Mouse (Mus musculus): ENCODE results near the gene Pard6a. TPM values are rescaled to one million over a fixed set of nuclear protein-coding genes. Genes with fewer than 3 reads are reported as not detected.
A peak's percentile ranks its signal among the peaks of the same experiment; 100 is the strongest.

The Pard6a gene
- polyA plus RNA-seq, 1 experiment from 2014 or later: 12.0 TPM

DNA sequence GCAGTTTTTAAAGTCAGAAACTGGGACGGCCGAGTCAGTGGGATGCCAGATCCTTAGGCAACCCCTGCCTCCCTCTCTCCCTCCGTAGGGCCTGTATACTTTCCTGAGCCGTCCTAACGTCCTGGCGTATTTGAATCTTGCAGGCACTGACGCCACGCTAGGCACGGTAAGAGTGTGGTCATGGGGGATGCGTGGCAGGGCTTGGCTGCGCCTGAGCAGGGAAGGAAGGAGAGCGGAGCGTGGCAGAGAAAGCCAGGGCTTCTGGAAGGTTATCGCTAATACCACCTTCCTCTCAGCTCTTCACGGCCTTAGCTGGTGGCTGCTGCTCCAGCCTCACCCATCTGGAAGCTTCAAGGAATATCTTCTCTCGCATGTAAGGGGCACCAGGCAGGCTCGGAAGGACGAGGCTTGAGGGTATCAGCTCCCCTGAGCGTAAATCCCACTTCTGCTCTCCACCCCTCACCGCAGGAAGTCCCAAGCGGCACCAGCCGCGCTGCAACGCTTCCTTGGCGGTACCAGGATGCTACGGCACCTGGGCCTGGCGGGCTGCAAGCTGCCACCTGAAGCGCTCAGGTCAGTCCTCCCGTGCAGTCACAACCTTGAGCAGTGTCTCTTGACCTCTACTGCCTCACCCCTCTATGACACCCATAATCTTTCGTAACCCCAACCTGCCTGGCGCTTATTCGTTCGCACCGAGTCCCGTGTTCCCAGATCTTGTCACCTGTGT is 11.5 kb upstream of the Pard6a start:
- no peak for ATAC-seq
- H3K27me3 ChIP-seq (replicated peaks; ENCODE audit: control insufficient read depth, insufficient read depth, low read length): no peaks in the 10 kb centered on the region
- no peaks in the 10 kb centered on the region for H3K9me3 ChIP-seq (ENCODE audit: control insufficient read depth, low read length)
- no peaks in the 10 kb centered on the region for H3K36me3 ChIP-seq (ENCODE audit: control insufficient read depth, insufficient read depth, low read length)
- WGBS: 67% methylated on average over 35 of the region's 35 CpGs
- H3K4me2 ChIP-seq (ENCODE audit: low read depth, low read length): no peak overlapping the region
- H3K4me1 ChIP-seq (ENCODE audit: control insufficient read depth, insufficient read depth, low read length): peaks cover 6% of the 10 kb centered on the region
- H3K9ac ChIP-seq (ENCODE audit: low read depth, low read length): no peak overlapping the region
- no peak overlapping the region for H3K4me3 ChIP-seq (ENCODE audit: low read length)
- no peak overlapping the region for H3K27ac ChIP-seq (ENCODE audit: low read length)

GRCm38 (mm10) chr8:105689983-105690360 is 11.0 kb upstream of the Pard6a start:
- H3K9ac ChIP-seq (ENCODE audit: low read depth, low read length): no peak overlapping the region
- peaks cover 6% of the 10 kb centered on the region for H3K4me1 ChIP-seq (ENCODE audit: control insufficient read depth, insufficient read depth, low read length)
- no peaks in the 10 kb centered on the region for H3K9me3 ChIP-seq (ENCODE audit: control insufficient read depth, low read length)
- no peak overlapping the region for H3K27ac ChIP-seq (ENCODE audit: low read length)
- no peak overlapping the region for H3K4me3 ChIP-seq (ENCODE audit: low read length)
- ATAC-seq: no peak
- H3K4me2 ChIP-seq (ENCODE audit: low read depth, low read length): no peak overlapping the region
- H3K36me3 ChIP-seq (ENCODE audit: control insufficient read depth, insufficient read depth, low read length): no peaks in the 10 kb centered on the region
- WGBS: 85% methylated on average over 9 of the region's 9 CpGs
- H3K27me3 ChIP-seq (replicated peaks; ENCODE audit: control insufficient read depth, insufficient read depth, low read length): no peaks in the 10 kb centered on the region

DNA sequence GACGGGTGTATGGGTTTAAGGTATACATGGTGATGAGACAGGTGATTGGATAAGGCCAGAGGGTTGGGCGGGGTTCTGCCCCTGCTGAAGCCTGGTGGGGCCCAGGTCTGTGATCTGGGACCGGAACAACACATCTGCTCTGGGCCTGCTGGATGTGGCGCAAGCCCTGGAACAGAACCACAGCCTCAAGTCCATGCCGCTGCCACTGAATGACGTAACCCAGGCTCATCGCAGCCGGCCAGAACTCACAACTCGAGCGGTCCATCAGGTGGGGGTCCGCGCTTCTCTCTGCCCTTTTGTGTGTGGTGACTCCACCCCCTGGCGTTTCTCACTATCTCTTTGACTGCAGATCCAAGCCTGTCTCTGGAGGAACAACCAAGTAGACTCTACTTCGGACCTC is 10.0 kb upstream of the Pard6a start:
- H3K4me2 ChIP-seq (ENCODE audit: low read depth, low read length): no peak overlapping the region
- H3K9ac ChIP-seq (ENCODE audit: low read depth, low read length): no peak overlapping the region
- no peak for ATAC-seq
- H3K9me3 ChIP-seq (ENCODE audit: control insufficient read depth, low read length): no peaks in the 10 kb centered on the region
- WGBS: 74% methylated on average over 14 of the region's 14 CpGs
- peaks cover 6% of the 10 kb centered on the region for H3K4me1 ChIP-seq (ENCODE audit: control insufficient read depth, insufficient read depth, low read length)
- H3K4me3 ChIP-seq (ENCODE audit: low read length): no peak overlapping the region
- no peak overlapping the region for H3K27ac ChIP-seq (ENCODE audit: low read length)
- H3K27me3 ChIP-seq (replicated peaks; ENCODE audit: control insufficient read depth, insufficient read depth, low read length): no peaks in the 10 kb centered on the region
- H3K36me3 ChIP-seq (ENCODE audit: control insufficient read depth, insufficient read depth, low read length): no peaks in the 10 kb centered on the region

- 0 out of 2 replicates have a peak, but pooled peaks cover 3% of the 10 kb centered on the region for H3K36me3 ChIP-seq (ENCODE audit: control insufficient read depth, insufficient read depth, low read length)
- WGBS: 94% methylated on average over 11 of the region's 11 CpGs
- no peak overlapping the region for H3K9ac ChIP-seq (ENCODE audit: low read depth, low read length)
- H3K27me3 ChIP-seq (replicated peaks; ENCODE audit: control insufficient read depth, insufficient read depth, low read length): no peaks in the 10 kb centered on the region
- no peaks in the 10 kb centered on the region for H3K9me3 ChIP-seq (ENCODE audit: control insufficient read depth, low read length)
- no peak overlapping the region for H3K4me2 ChIP-seq (ENCODE audit: low read depth, low read length)
- no peak for ATAC-seq
- no peak overlapping the region for H3K27ac ChIP-seq (ENCODE audit: low read length)
- H3K4me1 ChIP-seq (ENCODE audit: control insufficient read depth, insufficient read depth, low read length): peaks cover 6% of the 10 kb centered on the region
- no peak overlapping the region for H3K4me3 ChIP-seq (ENCODE audit: low read length)
Measured at GRCm38 (mm10) chr8:105692449-105693182, 8.3 kb upstream of the Pard6a start.

- WGBS: 6% methylated on average over 29 of the region's 30 CpGs
- Histone ChIP-seq H3K27me3 (replicated peaks; ENCODE audit: control insufficient read depth, insufficient read depth, low read length) (no peaks in the 10 kb centered on the region), H3K4me2 (ENCODE audit: low read depth, low read length) (peak overlapping the region; percentile 99), H3K27ac (ENCODE audit: low read length) (no peak overlapping the region), H3K9me3 (ENCODE audit: control insufficient read depth, low read length) (no peaks in the 10 kb centered on the region), H3K4me1 (ENCODE audit: control insufficient read depth, insufficient read depth, low read length) (peaks cover 6% of the 10 kb centered on the region), H3K4me3 (ENCODE audit: low read length) (peak overlapping the region; percentile 53), H3K36me3 (ENCODE audit: control insufficient read depth, insufficient read depth, low read length) (0 out of 2 replicates have a peak, but pooled peaks cover 4% of the 10 kb centered on the region), H3K9ac (ENCODE audit: low read depth, low read length) (peak overlapping the region; percentile 58)
- peak; percentile 59 for ATAC-seq
Measured at GRCm38 (mm10) chr8:105693648-105694047, 7.3 kb upstream of the Pard6a start.

GRCm38 (mm10) chr8:105694051-105694799 is 6.7 kb upstream of the Pard6a start:
- WGBS: 13% methylated on average over 32 of the region's 40 CpGs
- Histone ChIP-seq H3K4me2 (ENCODE audit: low read depth, low read length) (peak overlapping the region; percentile 99), H3K9ac (ENCODE audit: low read depth, low read length) (peak overlapping the region; percentile 58), H3K4me1 (ENCODE audit: control insufficient read depth, insufficient read depth, low read length) (peaks cover 6% of the 10 kb centered on the region), H3K9me3 (ENCODE audit: control insufficient read depth, low read length) (no peaks in the 10 kb centered on the region), H3K27ac (ENCODE audit: low read length) (no peak overlapping the region), H3K27me3 (replicated peaks; ENCODE audit: control insufficient read depth, insufficient read depth, low read length) (no peaks in the 10 kb centered on the region), H3K36me3 (ENCODE audit: control insufficient read depth, insufficient read depth, low read length) (0 out of 2 replicates have a peak, but pooled peaks cover 4% of the 10 kb centered on the region), H3K4me3 (ENCODE audit: low read length) (peak overlapping the region; percentile 53)
- peak; percentile 24 for ATAC-seq

- ATAC-seq: no peak
- 82% methylated on average over 30 of the region's 30 CpGs for WGBS
- H3K27me3 ChIP-seq (replicated peaks; ENCODE audit: control insufficient read depth, insufficient read depth, low read length): no peaks in the 10 kb centered on the region
Measured at GRCm38 (mm10) chr8:105695080-105695780, 5.7 kb upstream of the Pard6a start.

DNA sequence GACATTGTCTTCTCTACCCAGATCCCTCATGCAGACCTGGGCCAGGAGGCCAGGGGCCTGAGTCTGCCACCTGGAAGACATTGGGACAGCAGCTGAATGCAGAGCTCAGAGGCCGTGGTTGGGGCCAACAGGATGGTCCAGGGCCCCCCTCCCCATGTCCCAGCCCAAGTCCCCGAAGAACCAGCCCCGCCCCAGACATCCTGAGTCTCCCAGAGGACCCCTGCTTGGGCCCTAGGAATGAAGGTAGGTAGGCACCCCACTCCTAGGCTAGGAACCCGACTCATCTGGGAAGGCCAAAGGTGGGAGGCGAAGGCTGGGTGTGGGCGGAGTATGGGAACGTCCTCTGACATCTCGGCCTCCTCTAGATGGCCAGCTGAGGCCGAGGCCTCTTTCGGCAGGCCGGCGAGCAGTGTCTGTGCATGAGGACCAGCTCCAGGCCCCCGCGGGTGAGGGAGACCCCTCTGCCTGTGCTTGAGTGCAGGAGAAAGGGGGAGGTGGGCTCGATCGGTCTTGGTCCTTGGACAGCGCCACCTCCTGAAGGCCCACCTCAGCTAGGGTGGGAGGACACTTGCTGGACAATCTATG is 3.7 kb upstream of the Pard6a start:
- Histone ChIP-seq H3K9me3 (ENCODE audit: control insufficient read depth, low read length) (no peaks in the 10 kb centered on the region), H3K4me3 (ENCODE audit: low read length) (no peak overlapping the region), H3K36me3 (ENCODE audit: control insufficient read depth, insufficient read depth, low read length) (0 out of 2 replicates have a peak, but pooled peaks cover 4% of the 10 kb centered on the region), H3K4me2 (ENCODE audit: low read depth, low read length) (no peak overlapping the region), H3K4me1 (ENCODE audit: control insufficient read depth, insufficient read depth, low read length) (peaks cover 20% of the 10 kb centered on the region), H3K9ac (ENCODE audit: low read depth, low read length) (no peak overlapping the region), H3K27ac (ENCODE audit: low read length) (no peak overlapping the region), H3K27me3 (replicated peaks; ENCODE audit: control insufficient read depth, insufficient read depth, low read length) (no peaks in the 10 kb centered on the region)
- ATAC-seq: no peak
- 89% methylated on average over 17 of the region's 17 CpGs for WGBS

More at GRCm38 (mm10) chr8:105695080-105695780, 5.7 kb upstream of the Pard6a start:
- H3K36me3 ChIP-seq (ENCODE audit: control insufficient read depth, insufficient read depth, low read length): 0 out of 2 replicates have a peak, but pooled peaks cover 4% of the 10 kb centered on the region
- no peak overlapping the region for H3K9ac ChIP-seq (ENCODE audit: low read depth, low read length)
- H3K4me2 ChIP-seq (ENCODE audit: low read depth, low read length): no peak overlapping the region
- H3K9me3 ChIP-seq (ENCODE audit: control insufficient read depth, low read length): no peaks in the 10 kb centered on the region
- no peak overlapping the region for H3K4me3 ChIP-seq (ENCODE audit: low read length)
- H3K4me1 ChIP-seq (ENCODE audit: control insufficient read depth, insufficient read depth, low read length): peaks cover 13% of the 10 kb centered on the region
- no peak overlapping the region for H3K27ac ChIP-seq (ENCODE audit: low read length)
